Mouse (Mus musculus): Measurements from ENCODE around the gene Pigt. TPM values are rescaled to one million over a fixed set of nuclear protein-coding genes. Genes with fewer than 3 reads are reported as not detected.
A peak's percentile ranks its signal among the peaks of the same experiment; 100 is the strongest.

Gene Pigt
- polyA plus RNA-seq, 1 experiment from 2014 or later, result 53.6 TPM

GRCm38 (mm10) chr2:164453047-164453757, 44.1 kb upstream of the Pigt start:
- 47% methylated on average over 14 of the region's 14 CpGs for WGBS
- no peak overlapping the region for H3K9ac ChIP-seq (ENCODE audit: low read length)
- H3K36me3 ChIP-seq (ENCODE audit: control insufficient read depth, insufficient read depth, low read length), result no peaks in the 10 kb centered on the region
- no peak overlapping the region for H3K4me3 ChIP-seq (ENCODE audit: low read depth, low read length)
- ATAC-seq (ENCODE audit: low FRiP score, low TSS enrichment) (no peak), DNase-seq (ENCODE audit: low spot score) (no peak)
- H3K27ac ChIP-seq (replicated peaks), result no peak overlapping the region
- H3K27me3 ChIP-seq (ENCODE audit: control insufficient read depth, insufficient read depth, low read length), result no peaks in the 10 kb centered on the region
- TF ChIP-seq EP300 (optimal IDR thresholded peaks at IDR 0.05) (no peak), CTCF (IDR thresholded peaks at IDR 0.05; ENCODE audit: low read depth) (no peak)
- H3K4me2 ChIP-seq (replicated peaks; ENCODE audit: low read depth), result no peak overlapping the region
- H3K4me1 ChIP-seq (replicated peaks; ENCODE audit: control insufficient read depth, insufficient read depth), result peaks cover 15% of the 10 kb centered on the region
- H3K9me3 ChIP-seq (ENCODE audit: control insufficient read depth, low read length), result no peaks in the 10 kb centered on the region

- no peak for TF ChIP-seq CTCF (IDR thresholded peaks at IDR 0.05; ENCODE audit: low read depth)
- no peak for TF ChIP-seq EP300 (optimal IDR thresholded peaks at IDR 0.05)
- Histone ChIP-seq H3K9me3 (ENCODE audit: control insufficient read depth, low read length) (no peaks in the 10 kb centered on the region), H3K36me3 (ENCODE audit: control insufficient read depth, insufficient read depth, low read length) (no peaks in the 10 kb centered on the region), H3K27ac (replicated peaks) (no peak overlapping the region; the same call in 1 of the 2 replicates), H3K27me3 (ENCODE audit: control insufficient read depth, insufficient read depth, low read length) (no peaks in the 10 kb centered on the region), H3K4me3 (ENCODE audit: low read depth, low read length) (no peak overlapping the region), H3K4me1 (replicated peaks; ENCODE audit: control insufficient read depth, insufficient read depth) (peaks cover 15% of the 10 kb centered on the region), H3K9ac (ENCODE audit: low read length) (no peak overlapping the region), H3K4me2 (replicated peaks; ENCODE audit: low read depth) (no peak overlapping the region)
- DNase-seq (ENCODE audit: low spot score), result no peak
- no peak for ATAC-seq (ENCODE audit: low FRiP score, low TSS enrichment)
- 67% methylated on average over 7 of the region's 7 CpGs for WGBS
Observed at GRCm38 (mm10) chr2:164453887-164454500, 43.3 kb upstream of the Pigt start.

- Histone ChIP-seq H3K36me3 (ENCODE audit: control insufficient read depth, insufficient read depth, low read length) (no peaks in the 10 kb centered on the region), H3K27me3 (ENCODE audit: control insufficient read depth, insufficient read depth, low read length) (no peaks in the 10 kb centered on the region), H3K4me1 (replicated peaks; ENCODE audit: control insufficient read depth, insufficient read depth) (peaks cover 15% of the 10 kb centered on the region), H3K9ac (ENCODE audit: low read length) (no peak overlapping the region), H3K4me2 (replicated peaks; ENCODE audit: low read depth) (no peak overlapping the region; the same call in 1 of the 2 replicates), H3K27ac (replicated peaks) (peak overlapping the region; percentile 92), H3K9me3 (ENCODE audit: control insufficient read depth, low read length) (no peaks in the 10 kb centered on the region), H3K4me3 (ENCODE audit: low read depth, low read length) (no peak overlapping the region)
- WGBS, result 29% methylated on average over 10 of the region's 10 CpGs
- TF ChIP-seq CTCF (IDR thresholded peaks at IDR 0.05; ENCODE audit: low read depth), result no peak
- TF ChIP-seq EP300 (optimal IDR thresholded peaks at IDR 0.05), result no peak
- peak; percentile 77 for DNase-seq (ENCODE audit: low spot score)
- ATAC-seq (ENCODE audit: low FRiP score, low TSS enrichment), result peak; percentile 30
Observed at GRCm38 (mm10) chr2:164454846-164455245, 42.5 kb upstream of the Pigt start.

- no peak overlapping the region for H3K4me2 ChIP-seq (replicated peaks; ENCODE audit: low read depth)
- H3K27ac ChIP-seq (replicated peaks), result peak overlapping the region; percentile 92
Observed at GRCm38 (mm10) chr2:164455421-164456190, 41.7 kb upstream of the Pigt start.

DNA sequence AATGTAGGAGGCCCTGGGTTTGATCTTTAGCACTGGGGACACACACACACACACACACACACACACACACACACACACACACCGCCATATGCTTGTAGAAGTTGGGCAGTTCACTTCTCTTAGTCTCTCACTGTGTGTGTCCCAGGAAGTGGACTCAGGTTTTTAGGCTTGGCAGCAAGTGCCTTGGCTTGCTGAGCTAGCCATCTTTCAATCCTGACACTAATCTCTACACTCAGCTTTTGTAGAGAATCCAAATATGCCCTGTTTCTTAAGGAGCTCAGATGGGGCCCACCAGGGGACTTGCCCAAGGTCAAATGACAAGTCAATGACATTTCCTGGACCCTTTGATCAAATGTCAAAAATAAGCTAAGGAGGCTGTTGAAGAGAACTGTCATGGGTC, 40.9 kb upstream of the Pigt start:
- peak; percentile 13 for DNase-seq (ENCODE audit: low spot score)
- no peaks in the 10 kb centered on the region for H3K27me3 ChIP-seq (ENCODE audit: control insufficient read depth, insufficient read depth, low read length)
- H3K9me3 ChIP-seq (ENCODE audit: control insufficient read depth, low read length), result no peaks in the 10 kb centered on the region
- H3K27ac ChIP-seq (replicated peaks), result peak overlapping the region; percentile 92
- 0 out of 2 replicates have a peak overlapping the region, but pooled peaks have one; percentile 32 for H3K9ac ChIP-seq (ENCODE audit: low read length)
- no peak overlapping the region for H3K4me3 ChIP-seq (ENCODE audit: low read depth, low read length)
- TF ChIP-seq EP300 (optimal IDR thresholded peaks at IDR 0.05), result no peak
- no peak for TF ChIP-seq CTCF (IDR thresholded peaks at IDR 0.05; ENCODE audit: low read depth)
- H3K4me1 ChIP-seq (replicated peaks; ENCODE audit: control insufficient read depth, insufficient read depth), result peaks cover 15% of the 10 kb centered on the region
- WGBS, result 75% methylated on average over 1 of the region's 1 CpGs
- ATAC-seq (ENCODE audit: low FRiP score, low TSS enrichment), result no peak
- H3K36me3 ChIP-seq (ENCODE audit: control insufficient read depth, insufficient read depth, low read length), result no peaks in the 10 kb centered on the region
- peak overlapping the region; percentile 40; the same call in 1 of the 2 replicates for H3K4me2 ChIP-seq (replicated peaks; ENCODE audit: low read depth)

More at GRCm38 (mm10) chr2:164455421-164456190, 41.7 kb upstream of the Pigt start:
- WGBS, result 49% methylated on average over 6 of the region's 6 CpGs
- Histone ChIP-seq H3K9ac (ENCODE audit: low read length) (no peak overlapping the region), H3K9me3 (ENCODE audit: control insufficient read depth, low read length) (no peaks in the 10 kb centered on the region), H3K36me3 (ENCODE audit: control insufficient read depth, insufficient read depth, low read length) (no peaks in the 10 kb centered on the region), H3K4me1 (replicated peaks; ENCODE audit: control insufficient read depth, insufficient read depth) (peaks cover 15% of the 10 kb centered on the region), H3K4me3 (ENCODE audit: low read depth, low read length) (no peak overlapping the region), H3K27me3 (ENCODE audit: control insufficient read depth, insufficient read depth, low read length) (no peaks in the 10 kb centered on the region)
- no peak for TF ChIP-seq CTCF (IDR thresholded peaks at IDR 0.05; ENCODE audit: low read depth)
- TF ChIP-seq EP300 (optimal IDR thresholded peaks at IDR 0.05), result no peak
- no peak for ATAC-seq (ENCODE audit: low FRiP score, low TSS enrichment)
- peak; percentile 15 for DNase-seq (ENCODE audit: low spot score)

All from stomach, postnatal 0 days (tissue).